Mouse (Mus musculus) lung, embryonic 15.5 days (tissue): ENCODE measurements around the gene Ppp1r3c. TPM values are rescaled to one million over a fixed set of nuclear protein-coding genes. Genes with fewer than 3 reads are reported as not detected.
A peak's percentile ranks its signal among the peaks of the same experiment; 100 is the strongest.

Experiments
- ATAC-seq: fragments of 200-750 bp; cut with Nextera tagmentation; 2 replicates; pipeline ENCODE4 v1.8.0; 2017; ENCODE audit warnings: moderate number of reproducible peaks, borderline replicate concordance; ENCODE audit not compliant: low FRiP score, low TSS enrichment; ENCODE audit errors: extremely low read depth
- H3K27ac ChIP-seq: fragments of 300-500 bp; sonication (generic); 2 replicates; pipeline ENCODE4 v1.5.1; 2015; ENCODE audit warnings: moderate library complexity, mild to moderate bottlenecking, inconsistent platforms
- H3K27me3 ChIP-seq: fragments of 300-500 bp; sonication (generic); 2 replicates; pipeline ENCODE4 v1.6.1; 2015; ENCODE audit warnings: inconsistent platforms
- H3K36me3 ChIP-seq: fragments of 300-500 bp; sonication (generic); 2 replicates; pipeline ENCODE4 v1.6.1; 2015; ENCODE audit warnings: inconsistent platforms
- H3K4me1 ChIP-seq: fragments of 300-500 bp; sonication (generic); 2 replicates; pipeline ENCODE4 v1.6.1; 2015; ENCODE audit warnings: inconsistent platforms
- H3K4me2 ChIP-seq: fragments of 300-500 bp; sonication (generic); 2 replicates; pipeline ENCODE4 v1.6.1; 2015; ENCODE audit warnings: inconsistent platforms, mild to moderate bottlenecking, moderate library complexity
- H3K4me3 ChIP-seq: fragments of 300-500 bp; sonication (generic); 2 replicates; pipeline ENCODE4 v1.5.1; 2015; ENCODE audit warnings: mild to moderate bottlenecking, inconsistent platforms
- H3K9ac ChIP-seq: fragments of 300-500 bp; sonication (generic); 2 replicates; pipeline ENCODE4 v1.6.1; 2015; ENCODE audit warnings: inconsistent platforms
- H3K9me3 ChIP-seq: fragments of 300-500 bp; sonication (generic); 2 replicates; pipeline ENCODE4 v1.6.1; 2016; ENCODE audit warnings: inconsistent platforms
- WGBS: fragments of 180-500 bp; shearing (Covaris S2); methylation state at CpG from one replicate; pipeline ENCODE4 v1.1.7; 2015; 5-methylcytosine and 5-hydroxymethylcytosine counted together
- polyA plus RNA-seq: library from polyadenylated mRNA; unstranded; fragments of >200 nt; fragmentation: Nextera tagmentation; extraction: Ambion mirVana; gene quantifications from 2 replicates; pipeline ENCODE4 v1.2.1, GENCODE M21; 2015

Gene Ppp1r3c
- polyA plus RNA-seq, 1 experiment from 2014 or later: 83.4 TPM

- Histone ChIP-seq H3K9ac (no peak overlapping the region), H3K4me2 (no peak overlapping the region)
These were observed 20.9 kb downstream of the Ppp1r3c start for GRCm38 (mm10) chr19:36715591-36715990.

GRCm38 (mm10) chr19:36714492-36714891, 22.0 kb downstream of the Ppp1r3c start:
- no peak for ATAC-seq
- Histone ChIP-seq H3K9ac (no peak overlapping the region), H3K4me1 (peaks cover 5% of the 10 kb centered on the region; the same call in 1 of the 2 replicates), H3K36me3 (no peaks in the 10 kb centered on the region), H3K9me3 (no peaks in the 10 kb centered on the region), H3K27me3 (no peaks in the 10 kb centered on the region), H3K4me2 (no peak overlapping the region), H3K4me3 (no peak overlapping the region), H3K27ac (no peak overlapping the region)
- 44% methylated on average over 1 of the region's 1 CpGs for WGBS

More at GRCm38 (mm10) chr19:36715591-36715990, 20.9 kb downstream of the Ppp1r3c start:
- Histone ChIP-seq H3K27me3 (no peaks in the 10 kb centered on the region), H3K9me3 (no peaks in the 10 kb centered on the region), H3K4me1 (peaks cover 5% of the 10 kb centered on the region; the same call in 1 of the 2 replicates), H3K27ac (no peak overlapping the region), H3K36me3 (no peaks in the 10 kb centered on the region), H3K4me3 (no peak overlapping the region)
- 92% methylated on average over 10 of the region's 10 CpGs for WGBS
- no peak; the same call in 1 of the 2 replicates for ATAC-seq

GRCm38 (mm10) chr19:36713092-36713491, 23.4 kb downstream of the Ppp1r3c start:
- peak; percentile 61; the same call in 1 of the 2 replicates for ATAC-seq
- H3K27me3 ChIP-seq: no peaks in the 10 kb centered on the region
- no peak overlapping the region for H3K9ac ChIP-seq
- 24% methylated on average over 13 of the region's 13 CpGs for WGBS
- H3K36me3 ChIP-seq: no peaks in the 10 kb centered on the region
- peak overlapping the region; percentile 39 for H3K4me2 ChIP-seq
- H3K9me3 ChIP-seq: no peaks in the 10 kb centered on the region
- peaks cover 5% of the 10 kb centered on the region; the same call in 1 of the 2 replicates for H3K4me1 ChIP-seq
- peak overlapping the region; percentile 10; the same call in 1 of the 2 replicates for H3K4me3 ChIP-seq
- peak overlapping the region; percentile 63 for H3K27ac ChIP-seq

- Histone ChIP-seq H3K4me3 (0 out of 2 replicates have a peak overlapping the region, but pooled peaks have one; percentile 13), H3K27me3 (no peaks in the 10 kb centered on the region), H3K4me1 (peaks cover 40% of the 10 kb centered on the region), H3K9me3 (no peaks in the 10 kb centered on the region), H3K9ac (peak overlapping the region; percentile 27; the same call in 1 of the 2 replicates), H3K36me3 (no peaks in the 10 kb centered on the region), H3K27ac (peak overlapping the region; percentile 92), H3K4me2 (peak overlapping the region; percentile 41)
- ATAC-seq: peak; percentile 28; the same call in 1 of the 2 replicates
- 15% methylated on average over 6 of the region's 6 CpGs for WGBS
These were observed 30.3 kb downstream of the Ppp1r3c start for GRCm38 (mm10) chr19:36706195-36706594.

GRCm38 (mm10) chr19:36705286-36706146, 30.9 kb downstream of the Ppp1r3c start:
- Histone ChIP-seq H3K9ac (no peak overlapping the region; the same call in 1 of the 2 replicates), H3K27ac (peak overlapping the region; percentile 92), H3K36me3 (no peaks in the 10 kb centered on the region), H3K27me3 (no peaks in the 10 kb centered on the region), H3K4me3 (0 out of 2 replicates have a peak overlapping the region, but pooled peaks have one; percentile 13), H3K4me2 (peak overlapping the region; percentile 41), H3K9me3 (no peaks in the 10 kb centered on the region), H3K4me1 (peaks cover 47% of the 10 kb centered on the region)
- WGBS: 25% methylated on average over 17 of the region's 17 CpGs
- peak; percentile 81 for ATAC-seq

GRCm38 (mm10) chr19:36704763-36705162, 31.7 kb downstream of the Ppp1r3c start:
- Histone ChIP-seq H3K36me3 (no peaks in the 10 kb centered on the region), H3K9ac (no peak overlapping the region), H3K4me2 (peak overlapping the region; percentile 41; the same call in 1 of the 2 replicates), H3K27ac (peak overlapping the region; percentile 92), H3K4me1 (peaks cover 50% of the 10 kb centered on the region), H3K27me3 (no peaks in the 10 kb centered on the region), H3K4me3 (no peak overlapping the region), H3K9me3 (no peaks in the 10 kb centered on the region)
- WGBS: 58% methylated on average over 7 of the region's 7 CpGs
- no peak for ATAC-seq

- no peaks in the 10 kb centered on the region for H3K36me3 ChIP-seq
- no peaks in the 10 kb centered on the region for H3K9me3 ChIP-seq
- H3K4me3 ChIP-seq: no peak overlapping the region
- peak overlapping the region; percentile 89 for H3K27ac ChIP-seq
- H3K4me2 ChIP-seq: no peak overlapping the region
- 11% methylated on average over 9 of the region's 9 CpGs for WGBS
- H3K4me1 ChIP-seq: peaks cover 66% of the 10 kb centered on the region
- H3K9ac ChIP-seq: no peak overlapping the region
- no peaks in the 10 kb centered on the region for H3K27me3 ChIP-seq
- ATAC-seq: peak; percentile 32; the same call in 1 of the 2 replicates
These were observed 34.4 kb downstream of the Ppp1r3c start for GRCm38 (mm10) chr19:36701809-36702622.

GRCm38 (mm10) chr19:36701366-36701765, 35.1 kb downstream of the Ppp1r3c start:
- H3K9me3 ChIP-seq: no peaks in the 10 kb centered on the region
- no peak overlapping the region for H3K9ac ChIP-seq
- no peak overlapping the region for H3K4me2 ChIP-seq
- peak overlapping the region; percentile 89 for H3K27ac ChIP-seq
- H3K27me3 ChIP-seq: no peaks in the 10 kb centered on the region
- H3K4me3 ChIP-seq: no peak overlapping the region
- WGBS: 39% methylated on average over 3 of the region's 3 CpGs
- H3K4me1 ChIP-seq: peaks cover 71% of the 10 kb centered on the region
- H3K36me3 ChIP-seq: no peaks in the 10 kb centered on the region
- no peak for ATAC-seq

GRCm38 (mm10) chr19:36700937-36701336, 35.5 kb downstream of the Ppp1r3c start:
- Histone ChIP-seq H3K9me3 (no peaks in the 10 kb centered on the region), H3K9ac (no peak overlapping the region), H3K27ac (peak overlapping the region; percentile 89), H3K36me3 (no peaks in the 10 kb centered on the region), H3K4me3 (no peak overlapping the region), H3K27me3 (no peaks in the 10 kb centered on the region), H3K4me1 (peaks cover 69% of the 10 kb centered on the region), H3K4me2 (peak overlapping the region; percentile 5; the same call in 1 of the 2 replicates)
- 52% methylated on average over 4 of the region's 4 CpGs for WGBS
- ATAC-seq: no peak

GRCm38 (mm10) chr19:36699151-36699550, 37.3 kb downstream of the Ppp1r3c start:
- no peaks in the 10 kb centered on the region for H3K9me3 ChIP-seq
- H3K27ac ChIP-seq: no peak overlapping the region
- H3K27me3 ChIP-seq: no peaks in the 10 kb centered on the region
- H3K4me3 ChIP-seq: no peak overlapping the region
- ATAC-seq: no peak
- no peak overlapping the region for H3K4me2 ChIP-seq
- H3K36me3 ChIP-seq: no peaks in the 10 kb centered on the region
- no peak overlapping the region for H3K9ac ChIP-seq
- WGBS: 76% methylated on average over 1 of the region's 1 CpGs
- peaks cover 61% of the 10 kb centered on the region for H3K4me1 ChIP-seq

- Histone ChIP-seq H3K4me3 (no peak overlapping the region), H3K36me3 (no peaks in the 10 kb centered on the region), H3K4me2 (no peak overlapping the region), H3K27me3 (no peaks in the 10 kb centered on the region), H3K9ac (no peak overlapping the region), H3K9me3 (no peaks in the 10 kb centered on the region), H3K4me1 (peaks cover 61% of the 10 kb centered on the region), H3K27ac (no peak overlapping the region)
- ATAC-seq: no peak
- WGBS: 71% methylated on average over 3 of the region's 3 CpGs
These were observed 38.3 kb downstream of the Ppp1r3c start for GRCm38 (mm10) chr19:36698200-36698599.
